Mouse (Mus musculus) E14TG2a.4 (cell line): ENCODE data around the gene Nipa1.

Experiments
- CTCF ChIP-seq: conservative IDR thresholded peaks from 2 replicates; pipeline ENCODE4 v1.5.1; 2014; ENCODE audit warnings: low read length
- NANOG ChIP-seq: IDR thresholded peaks from 2 replicates; pipeline ENCODE4 v1.6.1; 2014; ENCODE audit warnings: borderline replicate concordance, low read length, mixed read lengths
- POU5F1 ChIP-seq: IDR thresholded peaks from 2 replicates; pipeline ENCODE4 v1.6.1; 2014; ENCODE audit warnings: low read length, borderline replicate concordance

DNA sequence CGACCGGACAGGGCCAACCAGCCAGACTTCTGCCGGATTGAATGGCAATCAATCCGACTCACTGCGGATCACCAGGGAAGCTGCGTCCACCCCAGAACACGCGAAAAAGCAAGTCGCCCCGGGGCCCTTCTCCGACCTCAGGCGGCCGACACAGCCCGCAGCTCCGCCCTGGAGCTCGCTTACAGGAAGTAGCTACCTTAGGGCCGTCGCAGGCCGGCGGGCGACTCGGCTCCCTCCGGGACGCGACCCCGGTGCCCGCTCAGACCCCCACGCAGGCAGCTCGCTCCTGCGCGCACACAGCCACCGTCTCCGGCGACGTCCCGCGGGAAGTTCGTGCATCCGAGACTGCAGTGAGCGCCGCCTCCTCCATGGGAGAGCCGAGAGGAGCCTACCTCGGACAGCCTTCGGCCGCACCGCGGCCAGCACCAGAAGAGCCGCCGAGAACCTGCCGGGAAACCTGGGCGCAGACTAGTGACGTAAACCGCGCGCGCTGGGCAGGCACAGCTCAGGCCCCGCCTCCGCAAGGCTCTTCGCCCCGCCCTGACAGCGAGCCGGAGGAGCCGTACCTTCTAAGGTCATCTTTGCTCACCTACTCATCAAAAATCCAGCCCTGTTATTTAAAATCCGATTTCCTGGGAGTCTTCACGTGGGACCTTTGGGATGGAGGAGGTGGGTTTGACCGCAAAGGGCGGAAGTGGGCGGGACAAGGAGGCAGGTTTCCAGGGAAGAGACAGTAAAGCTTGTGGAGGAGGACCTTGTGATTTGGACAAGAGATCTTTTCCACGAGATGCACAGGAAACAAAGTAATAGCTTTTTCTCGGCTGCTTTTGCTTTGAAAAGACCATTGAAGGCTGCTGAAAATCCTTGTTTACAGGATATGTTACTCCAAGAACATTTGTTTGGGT, 57.5 kb downstream of the Nipa1 start, which contains the start of gene Nipa2:
- TF ChIP-seq CTCF = no peak
- no peak for TF ChIP-seq POU5F1
- TF ChIP-seq NANOG = no peak
